Mouse (Mus musculus): ENCODE data around the gene Nuak2. TPM values are rescaled to one million over a fixed set of nuclear protein-coding genes. Genes with fewer than 3 reads are reported as not detected.

The Nuak2 gene
- total RNA-seq, 2 experiments from 2014 or later: 3.1 TPM

DNA sequence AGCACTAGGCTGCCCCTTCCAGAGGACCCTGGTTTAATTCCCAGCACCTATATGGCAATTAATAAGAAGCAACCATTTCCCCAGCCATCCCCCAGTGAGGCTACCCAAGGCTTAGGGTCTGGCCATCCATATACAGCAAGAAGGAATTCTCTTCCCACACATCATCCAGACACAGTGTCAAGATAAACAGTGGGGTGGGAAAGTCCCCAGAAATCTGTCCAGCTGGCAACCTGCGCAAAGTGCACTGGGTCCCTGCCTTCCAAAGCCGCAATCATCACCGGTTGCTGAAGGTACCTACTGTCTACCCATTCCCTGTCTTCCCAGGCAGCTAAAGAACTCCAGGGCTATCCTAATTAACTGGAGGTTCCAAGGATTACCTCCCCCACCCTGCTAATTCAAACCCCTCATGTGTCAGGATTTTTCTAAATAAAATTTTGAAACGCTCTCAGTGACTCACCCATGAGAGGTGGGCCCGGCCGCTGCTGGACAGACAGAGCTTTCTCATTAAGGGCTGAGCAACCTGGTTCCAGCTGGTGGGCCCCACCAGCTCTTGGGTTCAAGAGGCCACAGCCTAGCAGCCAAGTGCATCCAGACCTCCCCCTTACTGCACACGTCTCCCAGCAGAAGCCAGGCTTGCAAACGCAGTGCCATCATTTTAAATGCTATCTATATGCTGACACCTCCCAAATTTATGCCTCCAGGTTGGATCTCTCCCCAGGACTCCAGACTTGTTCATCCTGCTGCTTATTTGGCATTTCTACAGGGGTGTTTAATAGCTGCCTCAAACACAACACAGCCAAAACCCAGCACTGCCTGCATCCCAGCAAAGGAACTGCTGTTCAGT is 60.5 kb downstream of the Nuak2 start:
- DNase-seq (ENCODE audit: low spot score in 2 of 2): no peak

DNA sequence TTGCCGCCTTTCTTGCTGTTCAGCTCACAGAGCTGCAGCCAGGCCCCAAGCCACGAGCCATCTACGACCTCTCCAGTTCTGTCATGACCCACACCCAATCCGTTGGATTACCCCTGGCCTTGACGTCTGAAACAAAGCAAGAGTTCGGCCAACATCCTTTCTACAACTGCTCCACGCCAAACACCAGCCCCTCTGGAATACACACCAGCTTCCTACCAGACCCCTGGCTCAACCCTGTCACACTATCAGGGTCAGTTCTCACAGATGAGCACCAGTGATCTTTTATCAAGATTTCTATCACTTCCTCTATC is 61.1 kb downstream of the Nuak2 start:
- no peak for DNase-seq (ENCODE audit: low spot score in 2 of 2)

DNA sequence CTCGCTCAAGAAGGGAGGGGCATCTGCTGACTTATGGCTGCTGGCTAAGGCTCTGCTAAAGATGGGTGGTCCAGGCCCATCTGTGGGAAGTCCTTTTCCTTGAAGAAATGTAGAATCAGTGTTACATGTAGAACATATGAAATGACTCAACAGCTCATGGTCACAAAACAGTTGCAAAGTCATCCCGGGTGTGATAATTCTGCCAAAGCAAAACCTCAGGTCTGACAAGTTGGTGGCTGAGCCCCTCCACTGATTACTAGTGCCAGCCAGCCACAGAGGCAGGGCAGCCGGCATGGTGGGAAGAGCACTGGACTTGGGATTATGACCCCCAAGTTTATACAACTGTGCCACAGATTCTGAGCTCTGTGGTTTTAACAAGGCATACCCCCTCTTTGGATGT is 61.9 kb downstream of the Nuak2 start:
- DNase-seq (ENCODE audit: low spot score in 2 of 2): no peak

DNA sequence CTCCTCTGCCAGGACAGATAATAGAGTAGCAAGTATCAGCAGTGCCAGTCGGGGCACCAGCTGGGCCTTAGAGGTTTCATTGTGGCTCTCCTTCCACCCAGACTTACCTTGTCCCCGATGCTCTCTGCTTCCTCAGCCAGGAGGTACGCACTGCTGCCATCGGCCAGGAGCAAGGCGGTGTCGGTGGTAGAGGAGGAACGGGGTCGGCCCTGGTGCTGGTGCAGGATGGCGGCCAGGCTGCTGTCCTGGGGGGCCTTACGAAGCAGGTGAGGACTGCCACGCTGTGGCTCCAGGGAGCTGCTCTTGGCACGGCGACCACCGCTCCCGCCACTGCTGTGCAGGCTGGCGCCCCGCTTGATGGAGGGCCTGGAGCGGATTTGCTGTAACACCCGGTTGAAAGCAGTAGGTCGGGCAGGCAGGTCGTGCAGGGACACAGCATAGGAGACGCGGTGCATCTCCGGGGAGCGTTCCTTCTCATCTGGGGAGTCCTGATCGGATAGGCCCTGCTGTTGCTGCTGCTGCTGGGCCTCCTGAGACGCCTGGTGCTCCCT is 64.7 kb downstream of the Nuak2 start:
- no peak for DNase-seq (ENCODE audit: low spot score in 2 of 2)

DNA sequence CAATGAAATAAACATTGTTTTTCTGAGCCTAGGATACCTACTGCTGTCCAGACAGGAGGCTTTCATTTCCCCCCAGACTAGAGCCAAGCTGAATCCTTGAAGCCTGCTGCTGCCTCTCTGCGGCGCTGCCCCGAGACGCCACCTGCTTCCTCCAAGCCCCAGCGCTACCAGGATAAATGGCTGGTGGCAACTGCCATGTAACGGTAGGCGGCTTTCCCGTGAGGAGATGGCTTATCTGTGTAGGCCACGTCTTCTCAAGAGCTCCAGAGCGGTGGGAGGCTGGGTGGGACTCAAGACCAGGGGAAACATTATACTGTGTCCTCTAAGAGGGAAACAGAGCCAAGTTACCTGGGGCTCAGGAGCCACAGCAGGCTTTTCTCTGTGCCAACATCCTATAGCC is 66.0 kb downstream of the Nuak2 start:
- no peak for DNase-seq (ENCODE audit: low spot score in 2 of 2)

Other genes with a start within 250 kb of the Nuak2 start
- gene Mfsd4a, start 248.1 kb upstream of the Nuak2 start, total RNA-seq (2021): 10 to 100 TPM; 32.1 to 33.6 TPM
- 10 to 100 TPM; 19.3 to 23.4 TPM for gene Cdk18, start 176.4 kb upstream of the Nuak2 start, total RNA-seq (2021)
- gene Lemd1, start 124.7 kb upstream of the Nuak2 start, total RNA-seq (2021): 1 to 10 TPM; 4.9 TPM
- gene AC124108.1, start 124.7 kb upstream of the Nuak2 start, total RNA-seq (2021): 1 to 10 TPM; 1.7 TPM
- not detected for gene Gm10188, start 86.4 kb upstream of the Nuak2 start, total RNA-seq (2021)
- 10 to 100 TPM; 11.1 to 11.5 TPM for gene Klhdc8a, start 17.5 kb upstream of the Nuak2 start, total RNA-seq (2021)
- gene Tmcc2, start 75.2 kb downstream of the Nuak2 start, total RNA-seq (2021): 100 to 1,000 TPM; 171 to 181 TPM
- gene Dstyk, start 101.4 kb downstream of the Nuak2 start, total RNA-seq (2021): 10 to 100 TPM; 31.0 to 34.9 TPM
- 10 to 100 TPM; 36.8 to 37.3 TPM for gene Rbbp5, start 161.2 kb downstream of the Nuak2 start, total RNA-seq (2021)
- gene Tmem81, start 190.1 kb downstream of the Nuak2 start, total RNA-seq (2021): 1 to 10 TPM; 1.7 to 3.1 TPM
- 10 to 100 TPM; 72.1 to 76.2 TPM for gene Cntn2, start 227.1 kb downstream of the Nuak2 start, total RNA-seq (2021)